Mouse (Mus musculus) bone marrow macrophage, adult 2 months (primary cell): ENCODE data around the gene Ms4a18. TPM values are rescaled to one million over a fixed set of nuclear protein-coding genes. Genes with fewer than 3 reads are reported as not detected.
A peak's percentile ranks its signal among the peaks of the same experiment; 100 is the strongest.

Source experiments
- H3K27ac ChIP-seq: 2 replicates; pipeline ENCODE4 v1.5.1; 2012; ENCODE audit warnings: low read depth, low read length; ENCODE audit not compliant: insufficient read depth
- H3K4me1 ChIP-seq: 2 replicates; pipeline ENCODE4 v1.6.1; 2012; ENCODE audit warnings: low read length; ENCODE audit not compliant: control insufficient read depth, insufficient read depth
- H3K4me3 ChIP-seq: 2 replicates; pipeline ENCODE4 v1.5.1; 2012; ENCODE audit warnings: mild to moderate bottlenecking, low read length, moderate library complexity; ENCODE audit not compliant: insufficient read depth
- CTCF ChIP-seq: IDR thresholded peaks from 2 replicates; pipeline ENCODE4 v1.5.1; 2012; ENCODE audit warnings: low read depth, mild to moderate bottlenecking, low read length, moderate library complexity
- POLR2A ChIP-seq: IDR thresholded peaks from 2 replicates; pipeline ENCODE4 v1.6.1; 2012; ENCODE audit warnings: mild to moderate bottlenecking, low read depth, low read length, borderline replicate concordance
- polyA plus RNA-seq: library from polyadenylated mRNA; stranded (reverse); fragments of >200 nt; gene quantifications from 2 replicates; pipeline ENCODE4 v1.2.4, GENCODE M21; 2012; ENCODE audit not compliant: missing spikeins, insufficient read depth, insufficient read length

Ms4a18 gene
- polyA plus RNA-seq, 1 experiment, result not detected

DNA sequence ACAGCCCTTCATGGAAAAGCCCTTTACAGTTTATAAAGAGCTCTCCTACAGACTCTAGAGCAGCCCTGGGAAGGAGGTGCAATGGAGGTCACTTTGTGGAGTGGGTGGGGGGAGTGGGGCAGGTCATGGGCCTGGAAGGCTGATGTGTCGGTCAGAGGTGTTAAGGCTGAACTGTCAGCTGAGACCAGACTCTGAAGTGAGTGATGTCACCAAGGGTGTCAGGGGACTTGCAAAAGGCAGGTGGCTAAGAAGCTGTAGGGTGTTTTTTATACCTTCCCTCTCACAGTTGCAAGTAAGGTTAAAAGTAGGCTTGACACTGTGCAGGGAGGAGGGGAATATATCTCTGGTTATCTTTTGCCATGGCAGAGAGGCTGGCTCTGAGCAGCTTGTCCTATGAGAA, 27.1 kb downstream of the Ms4a18 start:
- no peak for TF ChIP-seq POLR2A
- TF ChIP-seq CTCF, result no peak
- H3K27ac ChIP-seq, result no peak overlapping the region
- no peaks in the 10 kb centered on the region for H3K4me1 ChIP-seq
- H3K4me3 ChIP-seq, result no peak overlapping the region

DNA sequence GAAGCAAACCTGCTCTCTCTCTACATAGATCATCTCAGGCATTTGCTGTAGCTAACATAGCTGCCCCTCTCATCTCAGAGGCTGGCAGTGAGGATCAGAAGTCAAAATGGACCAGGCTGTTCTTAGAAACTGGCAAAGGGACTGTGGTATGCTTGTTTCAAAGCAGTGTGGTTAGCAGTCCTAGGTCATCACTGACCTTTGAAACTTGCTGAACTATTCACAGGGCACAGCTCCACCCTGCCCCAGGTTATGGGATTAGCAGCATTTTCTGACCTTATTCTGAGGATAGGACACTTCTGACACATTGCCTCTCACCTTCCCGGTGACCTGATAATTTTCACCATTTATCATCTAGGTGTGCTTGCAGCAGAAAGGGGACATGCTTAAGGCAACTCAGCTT, 29.3 kb downstream of the Ms4a18 start:
- TF ChIP-seq POLR2A, result no peak
- no peak for TF ChIP-seq CTCF
- no peaks in the 10 kb centered on the region for H3K4me1 ChIP-seq
- H3K27ac ChIP-seq, result no peak overlapping the region
- H3K4me3 ChIP-seq, result no peak overlapping the region

DNA sequence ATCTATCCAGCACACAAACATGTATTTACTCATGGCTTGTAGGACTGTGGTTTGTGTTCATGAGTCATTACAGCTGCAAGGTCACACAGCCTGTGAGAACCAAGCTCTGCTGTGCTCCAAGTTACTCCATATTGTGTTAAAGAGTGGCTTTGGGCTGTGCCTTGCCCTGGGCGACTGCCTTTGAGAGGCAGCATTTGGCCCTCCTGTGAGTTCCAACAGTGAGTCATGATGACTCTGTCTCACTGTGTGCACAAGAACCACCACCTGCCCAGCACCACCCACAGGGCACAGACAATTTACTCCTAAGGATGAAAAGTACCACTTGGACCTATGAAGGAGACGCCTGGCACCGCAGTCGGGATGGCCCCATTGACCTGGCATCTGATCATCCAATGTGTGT, 31.9 kb downstream of the Ms4a18 start:
- TF ChIP-seq CTCF (no peak), POLR2A (no peak)
- Histone ChIP-seq H3K4me3 (no peak overlapping the region), H3K4me1 (no peaks in the 10 kb centered on the region), H3K27ac (no peak overlapping the region)

DNA sequence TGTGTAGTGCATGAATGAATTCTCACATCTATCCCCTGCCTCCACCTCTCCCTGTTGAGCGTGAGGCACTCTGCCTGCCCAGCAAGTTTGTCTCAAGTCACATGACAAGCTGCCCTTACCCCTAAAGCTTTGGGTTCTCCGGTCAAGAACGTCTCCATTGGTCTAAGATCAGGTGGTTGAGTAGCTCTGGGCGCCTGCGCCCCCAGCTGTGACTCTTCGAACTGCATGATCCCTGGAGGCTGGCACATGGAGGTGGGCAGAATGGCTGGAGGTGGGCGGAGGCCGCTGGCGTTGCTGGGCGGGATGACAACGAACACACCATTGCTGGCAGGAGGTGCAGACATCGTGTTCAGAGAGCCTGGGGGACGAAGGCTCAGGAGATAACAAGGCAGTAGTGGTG, 33.3 kb downstream of the Ms4a18 start:
- peaks cover 5% of the 10 kb centered on the region for H3K4me1 ChIP-seq
- H3K4me3 ChIP-seq, result no peak overlapping the region
- no peak for TF ChIP-seq POLR2A
- TF ChIP-seq CTCF, result no peak
- H3K27ac ChIP-seq, result no peak overlapping the region

DNA sequence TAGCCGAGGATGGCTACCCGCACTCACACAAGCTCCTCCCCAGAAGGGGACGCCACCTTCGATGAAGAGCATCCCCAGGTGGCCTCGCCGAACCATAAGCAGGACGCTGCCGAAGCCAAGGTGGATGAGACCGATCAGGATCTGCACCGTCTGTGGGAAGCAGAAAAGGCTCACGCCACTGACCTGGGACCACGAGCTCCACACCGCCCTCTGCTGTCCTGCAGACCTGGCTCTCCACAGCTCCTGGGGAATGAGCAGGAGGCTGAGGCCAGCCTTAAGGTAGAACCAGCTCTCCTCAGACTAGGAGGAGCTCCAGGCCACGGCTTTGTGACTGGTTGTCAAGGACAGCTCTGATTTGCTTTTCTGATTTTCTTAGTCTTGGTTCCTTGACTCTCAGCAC, 34.7 kb downstream of the Ms4a18 start:
- H3K4me1 ChIP-seq, result peaks cover 7% of the 10 kb centered on the region
- H3K4me3 ChIP-seq, result no peak overlapping the region
- H3K27ac ChIP-seq, result no peak overlapping the region
- TF ChIP-seq POLR2A (no peak), CTCF (peak; percentile 16; the same call in 1 of the 2 replicates)

DNA sequence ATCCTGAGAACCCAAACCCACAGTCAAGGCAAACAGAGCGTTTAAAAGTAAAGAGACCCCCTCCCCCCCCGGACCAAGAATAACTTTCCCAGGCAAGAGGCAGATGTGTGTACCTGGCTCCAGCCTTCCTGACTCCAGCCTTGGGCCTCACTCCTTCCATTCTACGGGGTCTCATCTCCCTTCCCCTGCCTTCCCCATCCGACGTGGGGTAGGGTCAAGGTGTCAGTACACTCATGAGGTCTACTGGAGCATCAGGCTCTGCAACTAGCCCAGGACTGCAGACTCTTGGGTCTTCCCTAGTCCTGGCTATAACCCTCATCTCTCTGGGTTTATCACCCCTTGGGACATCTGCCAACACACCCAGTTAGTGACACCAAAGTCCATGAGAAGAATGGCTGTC, 37.6 kb downstream of the Ms4a18 start:
- TF ChIP-seq POLR2A (no peak), CTCF (no peak)
- Histone ChIP-seq H3K27ac (no peak overlapping the region), H3K4me1 (peaks cover 7% of the 10 kb centered on the region), H3K4me3 (peak overlapping the region; percentile 51)

DNA sequence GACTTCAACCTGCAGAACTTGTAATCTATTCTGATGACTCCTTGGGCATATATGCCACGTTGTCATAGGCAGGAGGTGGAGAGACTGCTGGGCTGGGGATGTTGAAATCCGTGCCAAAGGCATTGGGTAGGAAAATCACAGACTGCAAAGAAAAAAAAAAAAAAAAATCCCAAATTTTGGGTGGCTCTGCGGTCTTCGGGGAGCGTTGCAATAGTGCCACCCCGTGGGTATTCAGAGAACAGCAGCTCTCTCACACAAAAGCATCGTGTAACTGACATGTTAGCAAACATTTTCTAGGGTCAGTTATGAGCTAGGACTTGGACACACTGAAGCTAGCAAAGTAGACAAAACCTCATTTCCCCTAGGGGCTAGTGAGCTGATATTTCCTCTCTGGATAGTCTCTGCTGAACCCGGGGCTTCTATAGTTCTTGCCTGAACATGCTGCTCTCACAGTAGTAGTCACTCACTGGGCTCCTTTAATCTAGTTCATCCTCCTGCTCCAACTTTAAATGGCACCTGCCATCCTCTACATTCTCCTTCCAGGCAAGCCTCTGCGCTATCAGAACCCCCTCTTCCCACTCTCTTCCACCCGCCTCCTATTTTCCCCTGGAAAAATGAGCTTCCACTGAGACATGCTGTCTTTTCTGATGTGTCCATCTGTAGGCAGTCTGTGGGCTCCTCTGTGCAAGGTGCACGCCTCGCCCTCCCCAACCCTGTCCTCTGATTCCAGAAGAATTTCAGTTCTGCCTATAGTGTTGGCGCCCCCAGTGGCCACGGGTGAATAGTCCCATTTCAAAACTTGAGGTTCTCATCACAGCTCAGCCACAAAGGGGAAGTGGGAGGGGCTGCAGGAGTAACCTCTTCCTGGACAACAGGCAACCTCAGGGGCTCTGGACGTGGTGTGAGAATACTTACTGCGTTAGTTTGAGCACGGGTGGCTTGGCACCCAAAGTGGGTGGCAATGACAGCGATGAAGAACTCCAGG, 38.4 kb downstream of the Ms4a18 start:
- Histone ChIP-seq H3K27ac (no peak overlapping the region), H3K4me3 (peak overlapping the region; percentile 51)

DNA sequence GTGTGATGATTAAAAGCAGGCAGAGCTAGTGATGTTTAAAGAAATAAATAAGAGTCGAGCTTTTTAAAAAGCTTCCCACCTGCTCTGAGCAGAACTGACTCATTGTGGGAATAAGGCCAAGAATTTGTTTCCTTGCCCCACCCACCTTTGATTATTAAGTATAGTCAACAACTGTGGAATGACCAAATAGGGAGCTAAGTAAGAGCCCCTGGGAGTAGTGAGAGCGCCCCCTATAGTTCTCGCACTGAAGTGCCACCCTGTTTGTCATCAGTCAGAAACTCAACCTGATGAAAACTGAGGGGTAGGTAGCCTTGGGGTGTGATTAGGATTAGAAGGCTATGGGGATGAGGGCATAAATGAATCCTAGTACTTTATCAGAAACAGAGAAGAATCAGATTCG, 41.5 kb downstream of the Ms4a18 start:
- Histone ChIP-seq H3K4me3 (no peak overlapping the region), H3K27ac (no peak overlapping the region), H3K4me1 (peaks cover 7% of the 10 kb centered on the region)
- TF ChIP-seq POLR2A (no peak), CTCF (no peak)

More for the DNA sequence above, 38.4 kb downstream of the Ms4a18 start:
- H3K4me1 ChIP-seq, result peaks cover 7% of the 10 kb centered on the region
- TF ChIP-seq CTCF (peak; percentile 89), POLR2A (no peak)

DNA sequence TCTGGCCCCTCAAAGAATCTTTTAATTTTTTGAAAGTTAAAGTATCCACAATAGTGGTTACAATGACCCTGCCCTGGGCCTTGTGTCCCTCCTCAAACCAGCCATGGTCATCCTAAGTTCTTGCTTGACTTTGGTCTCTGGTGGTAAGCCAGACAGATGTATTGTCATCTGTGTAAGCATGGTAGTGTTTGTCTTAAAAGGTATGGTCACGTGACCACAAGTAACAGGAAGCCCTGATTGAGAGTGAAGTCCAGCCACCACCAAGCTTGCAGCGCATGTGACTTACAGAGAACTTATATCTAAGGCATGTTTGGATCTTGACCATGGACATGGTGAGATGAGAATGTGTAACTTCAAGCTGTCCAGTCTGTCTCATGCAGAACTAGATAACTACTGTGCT, 42.6 kb downstream of the Ms4a18 start:
- peaks cover 6% of the 10 kb centered on the region for H3K4me1 ChIP-seq
- no peak overlapping the region for H3K4me3 ChIP-seq
- TF ChIP-seq CTCF (no peak), POLR2A (no peak)
- H3K27ac ChIP-seq, result no peak overlapping the region

DNA sequence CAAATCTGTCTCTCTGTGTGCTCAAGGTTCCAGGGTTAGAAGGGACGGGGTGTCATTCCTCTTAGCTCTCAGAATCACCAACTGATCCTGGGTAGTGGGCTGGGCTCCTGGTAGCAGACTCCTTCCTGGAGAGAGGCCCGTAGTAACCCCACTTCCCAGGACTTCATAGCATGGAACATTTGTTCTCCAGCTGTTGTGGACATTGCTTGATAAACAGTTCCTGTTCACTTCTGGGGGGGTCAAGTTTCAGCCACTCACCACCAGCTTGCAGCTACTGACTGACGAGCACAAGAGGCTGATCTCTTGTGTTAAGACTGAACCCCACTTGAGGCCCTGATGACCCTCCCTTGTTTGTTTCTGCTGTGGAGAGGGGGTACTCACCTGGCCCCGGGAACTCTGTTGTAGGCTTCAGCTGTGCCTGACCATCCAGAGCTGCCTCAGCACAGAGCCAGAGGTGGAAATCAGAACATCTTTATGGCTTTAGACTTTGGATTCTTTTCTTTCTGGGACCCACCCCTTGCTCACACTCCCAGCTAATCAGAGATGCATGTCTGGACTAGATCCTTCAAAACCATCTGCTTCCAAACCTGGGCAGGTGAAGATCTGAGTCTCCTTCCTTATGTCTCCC, 43.5 kb downstream of the Ms4a18 start, which contains the start of gene Ms4a10:
Gene Ms4a10 (minus strand): TSS at position 433 of the 628 bp plus-strand sequence.
- no peak within 1 kb of the TSS for H3K4me3 ChIP-seq
- H3K27ac ChIP-seq, result no peak within 1 kb of the TSS
- TF ChIP-seq CTCF (no peak), POLR2A (no peak)
- peaks cover 3% of the 10 kb centered on the region; the same call in 1 of the 2 replicates for H3K4me1 ChIP-seq
